Mouse (Mus musculus) thymus, postnatal 4 days (tissue): ENCODE data around the gene Itprip.

Experiments used
- DNase-seq: peaks from one replicate; pipeline ENCODE4 v3.0.0; 2021

Gene Itprip

DNA sequence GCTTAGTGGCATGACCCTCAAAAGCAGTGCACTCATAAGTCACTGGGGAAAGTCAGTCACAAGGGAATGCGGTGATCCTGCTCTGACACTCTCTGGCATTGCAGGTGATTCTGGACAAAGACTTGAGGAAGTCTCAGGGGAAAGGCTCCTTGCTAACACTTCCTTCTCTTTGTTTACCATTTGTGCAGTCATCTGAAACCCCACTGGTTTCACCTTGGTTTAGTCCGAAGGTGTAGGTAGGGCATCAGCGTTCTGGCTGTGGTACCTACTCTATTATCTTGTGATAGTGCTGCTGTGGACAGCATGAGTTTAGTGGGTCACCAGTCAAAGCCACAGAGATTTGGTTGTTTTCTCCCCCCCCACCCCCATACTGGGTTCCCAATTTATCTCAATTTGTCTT is 69.4 kb downstream of the Itprip start:
- DNase-seq: no peak
